Mouse (Mus musculus) testis, postnatal 14 days (tissue): Measurements from ENCODE around the gene Klc4.

Experiments
- DNase-seq: peaks from one replicate; pipeline ENCODE4 v3.0.0; 2021; ENCODE audit warnings: low spot score

The Klc4 gene

GRCm38 (mm10) chr17:46588913-46589312, 56.9 kb downstream of the Klc4 start:
- no peak for DNase-seq

GRCm38 (mm10) chr17:46588173-46588572, 57.6 kb downstream of the Klc4 start:
- no peak for DNase-seq

GRCm38 (mm10) chr17:46586327-46586726, 59.5 kb downstream of the Klc4 start:
- no peak for DNase-seq
